Mouse (Mus musculus) heart, postnatal 0 days (tissue): ENCODE results near the gene Cyth3.

Source experiments
- CTCF ChIP-seq: IDR thresholded peaks from 2 replicates; pipeline ENCODE4 v1.5.1; 2016; ENCODE audit warnings: antibody characterized with exemption, control low read depth, low read depth
- EP300 ChIP-seq: IDR thresholded peaks from 2 replicates; pipeline ENCODE4 v1.6.1; 2016; ENCODE audit warnings: antibody characterized with exemption, low read depth

- TF ChIP-seq EP300 (no peak), CTCF (no peak; the same call in 1 of the 2 replicates)
Measured at GRCm38 (mm10) chr5:143592926-143593325, 29.3 kb upstream of the Cyth3 start.
